Mouse (Mus musculus) embryonic facial prominence, embryonic 11.5 days (tissue): ENCODE data around the gene Nlrp9c. TPM values are rescaled to one million over a fixed set of nuclear protein-coding genes. Genes with fewer than 3 reads are reported as not detected.

Experiments used
- polyA plus RNA-seq: library from polyadenylated mRNA; unstranded; fragments of >200 nt; fragmentation: Nextera tagmentation; extraction: Ambion mirVana; gene quantifications from 2 replicates; pipeline ENCODE4 v1.2.1, GENCODE M21; 2014

Nlrp9c gene
- polyA plus RNA-seq, 1 experiment from 2014 or later: not detected

Other genes starting within 250 kb of the Nlrp9c start
- not detected in 2 replicates for gene Cyp2b9, start 230.3 kb downstream of the Nlrp9c start, polyA plus RNA-seq
- gene Vmn1r184, start 143.4 kb downstream of the Nlrp9c start, polyA plus RNA-seq: not detected in 2 replicates
- not detected in 2 replicates for gene Cyp2a4, start 96.5 kb downstream of the Nlrp9c start, polyA plus RNA-seq
- not detected in 2 replicates for gene Nlrp4a, start 31.4 kb upstream of the Nlrp9c start, polyA plus RNA-seq
- gene Nlrp9a, start 131.3 kb upstream of the Nlrp9c start, polyA plus RNA-seq: not detected in 2 replicates
- gene Vmn1r185, start 214.8 kb upstream of the Nlrp9c start, polyA plus RNA-seq: not detected in 2 replicates